Mouse (Mus musculus) intestine, embryonic 14.5 days (tissue): ENCODE data around the gene Tnnt3. TPM values are rescaled to one million over a fixed set of nuclear protein-coding genes. Genes with fewer than 3 reads are reported as not detected.

Source experiments
- ATAC-seq: fragments of 200-750 bp; cut with Nextera tagmentation; replicated peaks from 2 replicates; pipeline ENCODE4 v1.8.0; 2017; ENCODE audit warnings: low read depth, moderate number of reproducible peaks, moderate TSS enrichment, moderate library complexity; ENCODE audit not compliant: low FRiP score, low TSS enrichment
- DNase-seq: peaks from one replicate; pipeline ENCODE4 v3.0.0-alpha.2; 2018; ENCODE audit warnings: low spot score
- H3K27ac ChIP-seq: fragments of 300-500 bp; sonication (generic); 2 replicates; pipeline ENCODE4 v1.5.1; 2014; ENCODE audit warnings: low read depth, mild to moderate bottlenecking, control low read depth
- H3K27me3 ChIP-seq: fragments of 300-500 bp; sonication (generic); replicated peaks from 2 replicates; pipeline ENCODE4 v1.6.1; 2014; ENCODE audit warnings: low read length, control low read depth; ENCODE audit not compliant: control insufficient read depth, insufficient read depth
- H3K36me3 ChIP-seq: fragments of 300-500 bp; sonication (generic); 2 replicates; pipeline ENCODE4 v1.6.1; 2014; ENCODE audit warnings: low read length, control low read depth; ENCODE audit not compliant: control insufficient read depth, insufficient read depth
- H3K4me1 ChIP-seq: fragments of 300-500 bp; sonication (generic); replicated peaks from 2 replicates; pipeline ENCODE4 v1.6.1; 2014; ENCODE audit warnings: low read length, control low read depth, mixed read lengths; ENCODE audit not compliant: control insufficient read depth, insufficient read depth
- H3K4me2 ChIP-seq: fragments of 300-500 bp; sonication (generic); 2 replicates; pipeline ENCODE4 v1.6.1; 2014; ENCODE audit warnings: low read length
- H3K4me3 ChIP-seq: fragments of 300-500 bp; sonication (generic); 2 replicates; pipeline ENCODE4 v1.5.1; 2014; ENCODE audit warnings: low read depth, low read length, control low read depth, mixed read lengths
- H3K9ac ChIP-seq: fragments of 300-500 bp; sonication (generic); 2 replicates; pipeline ENCODE4 v1.6.1; 2014; ENCODE audit warnings: mild to moderate bottlenecking, low read length
- H3K9me3 ChIP-seq: fragments of 300-500 bp; sonication (generic); 2 replicates; pipeline ENCODE4 v1.6.1; 2016; ENCODE audit warnings: low read length, control low read depth; ENCODE audit not compliant: control insufficient read depth
- WGBS: fragments of 180-500 bp; shearing (Covaris S2); extraction: QIAGEN DNeasy Blood & Tissue Kit; methylation state at CpG from one replicate; pipeline ENCODE4 v1.1.7; 2014; 5-methylcytosine and 5-hydroxymethylcytosine counted together
- polyA plus RNA-seq: library from polyadenylated mRNA; unstranded; fragments of >200 nt; fragmentation: Nextera tagmentation; extraction: Ambion mirVana; gene quantifications from 2 replicates; pipeline ENCODE4 v1.2.1, GENCODE M21; 2014

Gene Tnnt3
- polyA plus RNA-seq, 1 experiment from 2014 or later = 2.4 TPM

- no peaks in the 10 kb centered on the region for H3K9me3 ChIP-seq
- peaks cover 55% of the 10 kb centered on the region for H3K4me1 ChIP-seq
- WGBS = 8% methylated on average over 17 of the region's 17 CpGs
- DNase-seq (no peak), ATAC-seq (peak; percentile 59)
- H3K27me3 ChIP-seq = no peaks in the 10 kb centered on the region
- peak within 1 kb of the TSS; percentile 87 for H3K9ac ChIP-seq
- H3K4me3 ChIP-seq = peak within 1 kb of the TSS; percentile 64
- H3K27ac ChIP-seq = peak within 1 kb of the TSS; percentile 96
- peak within 1 kb of the TSS; percentile 92 for H3K4me2 ChIP-seq
- H3K36me3 ChIP-seq = peaks cover 5% of the 10 kb centered on the region; the same call in 1 of the 2 replicates
Measured at GRCm38 (mm10) chr7:142532671-142533058, 34.0 kb downstream of the Tnnt3 start, which contains the start of gene Mrpl23. Gene Mrpl23, plus strand, starts transcription at chr7:142532686.

GRCm38 (mm10) chr7:142533059-142533855 is 34.6 kb downstream of the Tnnt3 start:
- 3% methylated on average over 37 of the region's 44 CpGs for WGBS
- H3K4me3 ChIP-seq = peak overlapping the region; percentile 64
- peak; percentile 91 for DNase-seq
- H3K36me3 ChIP-seq = peaks cover 5% of the 10 kb centered on the region; the same call in 1 of the 2 replicates
- H3K27ac ChIP-seq = peak overlapping the region; percentile 96
- H3K9ac ChIP-seq = peak overlapping the region; percentile 87
- peak overlapping the region; percentile 92 for H3K4me2 ChIP-seq
- ATAC-seq = peak; percentile 84
- H3K9me3 ChIP-seq = no peaks in the 10 kb centered on the region
- peaks cover 58% of the 10 kb centered on the region for H3K4me1 ChIP-seq
- no peaks in the 10 kb centered on the region for H3K27me3 ChIP-seq

GRCm38 (mm10) chr7:142535116-142535515 is 36.5 kb downstream of the Tnnt3 start:
- DNase-seq = no peak
- H3K36me3 ChIP-seq = peaks cover 5% of the 10 kb centered on the region; the same call in 1 of the 2 replicates
- H3K4me2 ChIP-seq = no peak overlapping the region
- H3K9me3 ChIP-seq = no peaks in the 10 kb centered on the region
- no peaks in the 10 kb centered on the region for H3K27me3 ChIP-seq
- H3K4me3 ChIP-seq = no peak overlapping the region
- H3K27ac ChIP-seq = peak overlapping the region; percentile 96
- no peak for ATAC-seq
- peaks cover 63% of the 10 kb centered on the region for H3K4me1 ChIP-seq
- WGBS = 52% methylated on average over 4 of the region's 4 CpGs
- H3K9ac ChIP-seq = peak overlapping the region; percentile 22

GRCm38 (mm10) chr7:142535832-142536231 is 37.2 kb downstream of the Tnnt3 start:
- H3K36me3 ChIP-seq = peaks cover 8% of the 10 kb centered on the region; the same call in 1 of the 2 replicates
- peak overlapping the region; percentile 96 for H3K27ac ChIP-seq
- H3K4me2 ChIP-seq = no peak overlapping the region
- no peak for DNase-seq
- no peaks in the 10 kb centered on the region for H3K27me3 ChIP-seq
- peaks cover 63% of the 10 kb centered on the region for H3K4me1 ChIP-seq
- H3K9me3 ChIP-seq = no peaks in the 10 kb centered on the region
- ATAC-seq = no peak
- H3K4me3 ChIP-seq = no peak overlapping the region
- WGBS = 72% methylated on average over 5 of the region's 5 CpGs
- H3K9ac ChIP-seq = peak overlapping the region; percentile 22; the same call in 1 of the 2 replicates

GRCm38 (mm10) chr7:142537181-142537580 is 38.5 kb downstream of the Tnnt3 start:
- DNase-seq (no peak), ATAC-seq (no peak)
- 38% methylated on average over 5 of the region's 5 CpGs for WGBS
- Histone ChIP-seq H3K9me3 (no peaks in the 10 kb centered on the region), H3K27me3 (no peaks in the 10 kb centered on the region), H3K4me2 (no peak overlapping the region), H3K27ac (peak overlapping the region; percentile 80), H3K9ac (no peak overlapping the region), H3K36me3 (peaks cover 17% of the 10 kb centered on the region; the same call in 1 of the 2 replicates), H3K4me3 (no peak overlapping the region), H3K4me1 (peaks cover 61% of the 10 kb centered on the region)

GRCm38 (mm10) chr7:142537879-142538278 is 39.2 kb downstream of the Tnnt3 start:
- peak overlapping the region; percentile 80 for H3K27ac ChIP-seq
- no peak overlapping the region for H3K4me3 ChIP-seq
- H3K9me3 ChIP-seq = no peaks in the 10 kb centered on the region
- H3K4me2 ChIP-seq = no peak overlapping the region
- peak overlapping the region; percentile 0 for H3K9ac ChIP-seq
- DNase-seq = peak; percentile 96
- ATAC-seq = peak; percentile 51
- H3K36me3 ChIP-seq = peaks cover 17% of the 10 kb centered on the region; the same call in 1 of the 2 replicates
- peaks cover 61% of the 10 kb centered on the region for H3K4me1 ChIP-seq
- no peaks in the 10 kb centered on the region for H3K27me3 ChIP-seq
- WGBS = 6% methylated on average over 6 of the region's 6 CpGs

- Histone ChIP-seq H3K4me1 (peaks cover 62% of the 10 kb centered on the region), H3K4me3 (no peak overlapping the region), H3K27me3 (no peaks in the 10 kb centered on the region), H3K36me3 (peaks cover 17% of the 10 kb centered on the region; the same call in 1 of the 2 replicates), H3K9ac (peak overlapping the region; percentile 0), H3K9me3 (no peaks in the 10 kb centered on the region), H3K27ac (peak overlapping the region; percentile 80), H3K4me2 (no peak overlapping the region)
- DNase-seq = no peak
- WGBS = 21% methylated on average over 4 of the region's 4 CpGs
- no peak for ATAC-seq
Measured at GRCm38 (mm10) chr7:142538291-142538690, 39.7 kb downstream of the Tnnt3 start.

- H3K9me3 ChIP-seq = no peaks in the 10 kb centered on the region
- DNase-seq = no peak
- peaks cover 62% of the 10 kb centered on the region for H3K4me1 ChIP-seq
- peak overlapping the region; percentile 16 for H3K9ac ChIP-seq
- no peak overlapping the region for H3K4me3 ChIP-seq
- H3K27me3 ChIP-seq = no peaks in the 10 kb centered on the region
- H3K4me2 ChIP-seq = no peak overlapping the region; the same call in 1 of the 2 replicates
- 13% methylated on average over 6 of the region's 6 CpGs for WGBS
- peak overlapping the region; percentile 80 for H3K27ac ChIP-seq
- H3K36me3 ChIP-seq = peaks cover 17% of the 10 kb centered on the region; the same call in 1 of the 2 replicates
- no peak for ATAC-seq
Measured at GRCm38 (mm10) chr7:142538766-142539165, 40.1 kb downstream of the Tnnt3 start.
